Mouse (Mus musculus) retina, embryonic 14.5 days (tissue): ENCODE measurements at regions not wholly inside any gene's neighbourhood (a gene's known extent, or its start where the extent isn't known, plus 50 kb on each side); places are given as distances from the start of the nearest gene placed in this dataset.

Experiments
- DNase-seq: peaks from one replicate; pipeline ENCODE4 v3.0.0-alpha.2; 2015; ENCODE audit warnings: low spot score

GRCm38 (mm10) chr6:111621684-111622480 is 651.7 kb upstream of the Lmcd1 start:
- DNase-seq: no peak

DNA sequence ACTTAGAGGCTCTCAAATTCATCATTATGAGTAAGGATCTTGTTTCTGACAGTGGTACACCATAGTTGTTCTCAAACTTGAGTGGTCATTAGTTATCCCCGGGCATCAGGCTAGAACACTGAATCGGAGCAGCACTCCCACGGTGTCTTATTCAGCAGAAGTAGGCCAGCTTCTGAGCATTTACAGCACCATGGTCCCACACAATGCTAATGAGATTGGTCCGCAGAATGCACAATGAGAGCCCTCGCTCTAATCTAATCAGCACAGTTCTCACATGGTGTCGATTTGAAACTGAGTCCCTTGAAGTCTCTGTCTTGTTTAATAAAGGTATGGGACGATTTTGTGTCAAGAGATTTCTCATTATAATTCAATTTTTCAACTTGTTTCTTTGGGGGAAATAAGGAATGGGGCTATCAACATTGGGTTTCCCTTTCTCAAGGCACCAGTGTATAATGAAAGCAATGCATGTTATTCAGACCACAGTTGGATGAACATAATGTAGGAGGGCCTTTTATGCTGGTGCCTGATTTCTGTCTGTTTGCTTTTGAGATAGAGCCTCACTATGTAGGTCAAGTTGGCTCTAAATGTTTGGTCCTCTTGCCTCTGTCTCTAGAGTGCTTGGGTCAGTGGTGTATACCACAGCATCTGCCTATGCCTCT is 650.9 kb upstream of the Lmcd1 start:
- DNase-seq: peak; percentile 82

- no peak for DNase-seq
Observed at GRCm38 (mm10) chr6:111623140-111623497, 650.4 kb upstream of the Lmcd1 start.

DNA sequence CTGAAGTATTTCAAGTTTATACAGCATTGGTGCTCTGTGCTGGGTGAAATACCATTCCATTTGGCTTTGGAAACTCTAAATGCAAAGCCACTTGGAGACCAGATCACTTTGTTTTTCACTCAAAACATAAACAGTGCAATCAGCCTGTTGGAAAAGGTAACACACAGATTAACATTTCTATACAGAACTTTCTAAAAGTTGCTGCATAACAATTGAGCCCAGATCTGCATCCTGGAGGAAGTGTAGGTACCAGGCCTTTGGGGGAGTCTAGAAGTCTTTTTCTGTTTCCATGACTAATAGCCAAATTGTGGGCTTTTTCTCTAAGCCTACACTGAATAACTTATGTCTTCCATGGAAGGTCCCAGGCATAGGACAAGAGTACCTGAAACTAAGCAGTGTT is 648.1 kb upstream of the Lmcd1 start:
- DNase-seq: no peak

GRCm38 (mm10) chr6:111652736-111653135 is 620.8 kb upstream of the Lmcd1 start:
- no peak for DNase-seq

DNA sequence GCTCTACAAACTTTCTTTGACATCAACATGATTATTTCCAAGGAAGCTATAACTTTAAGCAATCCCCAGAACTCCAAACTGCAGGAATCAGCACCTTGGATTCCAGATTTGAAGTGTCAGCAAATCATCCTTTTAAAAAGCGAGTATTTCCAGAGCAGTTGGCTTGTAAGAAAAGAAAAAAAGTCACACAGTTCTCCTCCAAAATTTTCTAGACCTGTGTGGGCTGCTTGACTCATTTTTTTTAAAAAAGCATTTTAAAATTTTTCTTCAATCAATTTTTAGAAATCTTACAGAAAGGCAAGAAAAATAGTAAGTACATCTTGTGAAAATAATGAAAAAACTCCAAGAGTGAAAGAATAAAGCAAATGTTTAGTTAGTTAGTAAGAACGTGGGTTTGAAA is 613.6 kb upstream of the Lmcd1 start:
- no peak for DNase-seq

GRCm38 (mm10) chr6:111664603-111665002 is 609.0 kb upstream of the Lmcd1 start:
- no peak for DNase-seq

- no peak for DNase-seq
Observed at GRCm38 (mm10) chr6:111684911-111685310, 588.6 kb upstream of the Lmcd1 start.

- no peak for DNase-seq
Observed at GRCm38 (mm10) chr6:111702864-111703263, 570.7 kb upstream of the Lmcd1 start.

DNA sequence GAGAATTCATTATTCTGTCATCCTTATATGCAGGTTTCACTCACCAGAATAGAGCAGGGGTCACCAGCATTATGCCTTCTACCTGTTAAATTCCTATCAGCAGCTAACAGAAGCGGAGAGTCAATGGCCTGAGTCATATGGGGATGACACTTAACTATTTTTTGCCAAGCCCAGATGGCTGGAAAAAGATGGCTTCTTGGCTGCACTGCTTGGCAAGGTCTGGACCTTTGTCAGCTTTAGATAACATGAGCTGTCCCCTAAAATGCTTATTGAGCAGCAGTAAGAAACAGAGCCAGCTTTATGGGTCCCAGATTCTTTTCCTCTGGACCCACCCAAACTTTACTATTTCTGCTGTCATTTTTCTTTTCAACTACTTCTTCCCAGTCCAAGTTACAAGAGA is 565.3 kb upstream of the Lmcd1 start:
- DNase-seq: no peak

DNA sequence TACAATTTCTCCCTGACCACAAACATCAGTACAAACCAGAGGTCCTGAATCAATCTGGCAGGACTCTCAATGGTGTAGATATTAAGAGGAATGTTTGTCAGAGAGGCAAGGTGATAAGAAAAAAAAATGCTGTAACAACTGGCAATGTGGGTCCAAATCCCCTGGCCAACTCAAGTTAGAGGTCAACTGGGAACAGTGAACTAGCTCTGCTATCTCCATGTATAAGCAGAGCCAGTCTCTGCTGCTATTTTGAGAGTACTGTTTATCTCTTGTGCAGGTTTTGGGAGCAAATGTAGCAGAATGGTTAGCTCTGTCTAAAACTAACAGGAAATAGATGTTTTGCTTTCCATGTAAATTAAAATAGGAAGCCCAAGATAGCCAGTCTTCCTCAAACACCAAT is 547.6 kb upstream of the Lmcd1 start:
- DNase-seq: no peak

DNA sequence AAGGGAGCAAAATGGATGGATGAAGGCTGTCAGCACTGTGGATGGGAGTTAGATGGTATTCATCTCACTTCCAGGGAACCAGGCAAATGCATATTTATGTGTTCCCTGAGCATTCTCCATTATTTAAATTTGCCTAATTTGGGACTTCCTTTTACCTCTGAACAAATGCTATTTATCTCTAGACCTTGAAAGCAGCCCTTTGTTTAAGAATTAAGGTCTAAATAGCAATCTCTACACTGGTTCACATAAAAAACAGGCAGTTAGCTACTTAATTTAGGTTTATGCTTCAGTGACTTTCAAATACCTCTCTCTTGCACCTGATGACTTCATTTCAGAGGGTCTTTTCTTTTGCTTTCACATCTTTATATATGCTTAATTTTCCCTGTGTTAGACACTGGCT is 543.2 kb upstream of the Lmcd1 start:
- DNase-seq: no peak

DNA sequence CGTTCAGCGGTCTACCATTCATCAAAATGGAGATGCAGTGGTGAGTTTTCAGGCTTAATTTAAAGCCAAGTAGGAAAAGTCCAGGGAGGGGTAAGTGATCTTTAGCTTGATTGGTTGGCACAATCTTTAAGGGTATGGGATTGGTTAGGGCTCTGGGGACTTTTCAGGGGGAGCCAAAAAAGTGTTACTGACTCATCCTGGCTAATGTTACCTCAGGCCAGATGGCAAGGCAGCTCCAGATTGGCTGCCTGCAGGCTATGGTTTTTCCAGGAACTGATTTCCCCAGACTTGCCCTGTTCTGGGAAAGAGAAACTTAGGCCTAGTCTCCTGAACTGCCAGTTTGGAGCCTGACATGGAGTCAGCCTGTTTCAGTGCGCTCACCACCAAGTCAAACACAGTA is 539.6 kb upstream of the Lmcd1 start:
- DNase-seq: no peak

- DNase-seq: no peak
Observed at GRCm38 (mm10) chr6:111738983-111739382, 534.6 kb upstream of the Lmcd1 start.

DNA sequence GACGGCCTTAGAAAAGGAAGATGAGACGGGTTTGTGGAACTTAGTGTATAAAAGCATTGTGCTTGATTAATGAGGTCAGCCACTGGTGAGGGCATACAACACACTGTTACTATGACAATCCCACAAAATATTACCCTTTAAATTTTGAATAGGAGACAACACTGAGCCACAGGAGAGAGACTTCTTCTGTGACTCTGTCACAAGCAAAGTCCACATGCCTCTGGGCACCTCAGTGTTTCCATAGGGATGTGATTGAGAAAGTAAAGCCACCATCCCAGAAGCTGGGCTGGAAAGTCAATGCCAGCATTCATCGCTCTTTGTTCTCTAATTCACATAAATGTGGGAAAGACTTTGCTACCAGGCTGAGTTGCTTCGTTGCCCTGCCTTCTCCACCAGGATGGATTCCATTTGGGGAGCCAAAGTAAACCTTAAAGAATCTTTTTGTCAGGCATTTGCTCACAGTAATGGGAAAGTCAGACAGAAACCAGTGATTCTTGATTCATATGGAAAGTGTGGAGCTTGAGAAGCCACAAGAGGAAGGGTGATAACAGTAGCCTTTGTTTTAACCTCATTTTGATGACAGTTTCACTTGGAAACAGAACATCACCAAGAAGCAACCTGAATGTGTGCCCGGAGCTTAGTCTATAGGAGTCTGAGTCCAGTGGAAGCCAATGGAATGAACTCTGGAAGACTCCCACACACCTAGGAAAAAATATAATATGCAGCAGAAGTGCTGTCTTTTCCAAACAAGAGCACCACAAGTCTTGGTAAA is 491.7 kb upstream of the Lmcd1 start:
- no peak for DNase-seq

- DNase-seq: no peak
Observed at GRCm38 (mm10) chr6:111808611-111809010, 464.9 kb upstream of the Lmcd1 start.

- DNase-seq: no peak
Observed at GRCm38 (mm10) chr6:111813982-111814603, 459.5 kb upstream of the Lmcd1 start.

- DNase-seq: no peak
Observed at GRCm38 (mm10) chr6:111815150-111815549, 458.4 kb upstream of the Lmcd1 start.

DNA sequence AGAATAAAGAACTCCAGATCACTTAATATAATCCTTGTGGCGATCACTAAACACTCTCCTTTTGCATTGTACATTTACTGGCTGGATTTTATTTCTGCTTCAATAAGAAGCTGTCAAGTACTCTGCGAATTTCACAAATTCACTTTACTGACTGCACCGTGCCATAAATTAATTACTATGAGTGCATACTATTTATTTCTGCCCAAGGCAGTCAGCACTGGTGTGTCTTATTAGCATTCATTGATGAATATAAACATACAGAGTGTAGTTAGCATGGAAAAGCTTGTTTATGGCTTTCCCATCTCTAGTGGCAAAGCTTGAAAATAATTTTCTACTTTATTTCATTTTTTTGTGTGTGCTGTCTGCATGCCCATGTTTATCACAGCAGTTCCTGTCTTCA is 453.3 kb upstream of the Lmcd1 start:
- no peak for DNase-seq

GRCm38 (mm10) chr6:111844321-111844835 is 429.2 kb upstream of the Lmcd1 start:
- DNase-seq: no peak

DNA sequence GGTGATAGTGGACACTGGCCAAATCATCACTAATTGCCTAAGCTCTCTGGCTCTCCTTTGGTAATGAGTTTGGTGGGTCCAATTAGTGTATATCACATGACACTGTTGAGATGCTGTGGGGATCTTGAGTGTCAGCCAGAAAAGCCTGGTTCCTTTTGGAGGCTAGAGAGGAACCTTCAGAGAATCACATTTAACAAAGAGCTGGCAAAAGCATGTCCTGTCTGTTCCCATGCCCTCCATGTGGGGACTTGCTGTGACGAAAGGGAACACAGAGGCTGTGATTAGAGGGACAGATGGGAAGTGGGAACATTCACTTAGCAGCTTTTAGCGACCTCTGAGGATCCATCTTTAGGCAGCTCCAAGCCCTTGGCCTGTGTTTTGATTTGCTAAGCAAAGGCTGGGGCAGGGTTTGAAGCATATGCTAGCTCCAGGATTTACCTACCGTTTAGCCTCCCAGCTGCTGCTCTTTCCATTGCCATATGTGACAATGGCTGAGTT is 407.4 kb upstream of the Lmcd1 start:
- peak; percentile 29 for DNase-seq

DNA sequence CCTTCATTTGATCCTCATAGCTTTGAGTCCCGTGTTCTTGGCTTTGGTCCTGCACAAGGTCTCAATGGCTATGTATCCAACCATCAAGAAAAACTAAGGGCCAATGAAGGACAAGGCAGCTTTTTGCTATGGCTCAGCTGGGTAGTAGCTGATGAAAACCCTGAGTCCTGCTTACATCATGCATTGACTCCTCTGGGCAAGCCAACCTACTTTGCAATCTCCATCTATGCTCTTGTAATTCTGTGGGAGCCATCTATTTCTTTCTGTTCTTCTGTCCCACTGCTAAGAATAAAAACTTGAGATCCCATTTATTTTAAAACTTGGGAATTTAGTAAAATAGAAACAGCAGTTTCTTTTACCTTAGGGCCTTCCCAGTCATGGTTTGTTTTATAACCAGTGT is 391.0 kb upstream of the Lmcd1 start:
- no peak for DNase-seq
